Mouse (Mus musculus): ENCODE results near the gene Fgfr4. TPM values are rescaled to one million over a fixed set of nuclear protein-coding genes. Genes with fewer than 3 reads are reported as not detected.
A peak's percentile ranks its signal among the peaks of the same experiment; 100 is the strongest.

Fgfr4 gene
- total RNA-seq, 4 experiments from 2014 or later, result 19.0 to 63.2 (median 35.3) TPM

DNA sequence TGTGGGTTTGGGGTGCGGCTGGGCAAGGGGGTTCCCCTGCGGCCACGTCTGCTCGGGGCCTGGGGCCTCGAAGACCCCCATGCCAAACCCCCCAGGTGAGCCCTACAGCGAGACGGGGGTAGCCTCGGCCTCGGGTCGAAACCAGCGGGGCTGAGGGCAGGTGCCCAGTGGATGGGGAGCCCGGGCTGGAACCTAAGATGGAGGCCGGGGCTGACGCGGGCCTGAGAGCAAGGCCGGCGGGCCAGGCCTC, 58.5 kb downstream of the Fgfr4 start:
- no peak for DNase-seq

GRCm38 (mm10) chr13:55211221-55212010, 59.0 kb downstream of the Fgfr4 start:
- peak; percentile 75 for DNase-seq

- DNase-seq, result no peak
Measured at GRCm38 (mm10) chr13:55212011-55212360, 59.5 kb downstream of the Fgfr4 start.

GRCm38 (mm10) chr13:55212361-55213137, 60.1 kb downstream of the Fgfr4 start:
- DNase-seq, result peak; percentile 50

GRCm38 (mm10) chr13:55213138-55213806, 60.8 kb downstream of the Fgfr4 start:
- DNase-seq, result no peak

Other genes starting within 250 kb of the Fgfr4 start
- 10 to 100 TPM in 2 of 4 experiments, 1 to 10 TPM in 2; 7.6 to 14.6 (median 11.4) TPM for gene Unc5a, start 203.2 kb upstream of the Fgfr4 start, total RNA-seq (2022)
- 1 to 10 TPM; 1.1 to 4.0 (median 2.6) TPM for gene Hk3, start 131.3 kb upstream of the Fgfr4 start, total RNA-seq (2022)
- gene Uimc1, start 52.3 kb upstream of the Fgfr4 start, total RNA-seq (2022), result 10 to 100 TPM; 25.2 to 45.6 (median 30.6) TPM
- 10 to 100 TPM; 50.4 to 83.6 (median 73.9) TPM for gene Zfp346, start 47.3 kb upstream of the Fgfr4 start, total RNA-seq (2022)
- gene Gm17617, start 19.1 kb upstream of the Fgfr4 start, total RNA-seq (2022), result not detected
- gene Nsd1, start 57.1 kb downstream of the Fgfr4 start, total RNA-seq (2022), result 100 to 1,000 TPM in 2 of 4 experiments, 10 to 100 TPM in 2; 84.9 to 139 (median 113) TPM
- 100 to 1,000 TPM; 146 to 172 (median 162) TPM for gene Prelid1, start 167.9 kb downstream of the Fgfr4 start, total RNA-seq (2022)
- gene Rab24, start 169.3 kb downstream of the Fgfr4 start, total RNA-seq (2022), result 100 to 1,000 TPM in 1 of 4 experiments, 10 to 100 TPM in 3; 62.0 to 102 (median 88.6) TPM
- gene Mxd3, start 177.2 kb downstream of the Fgfr4 start, total RNA-seq (2022), result 1 to 10 TPM in 2 of 4 experiments, under 1 TPM in 2; 0.30 to 1.9 (median 1.1) TPM
- gene Lman2, start 210.1 kb downstream of the Fgfr4 start, total RNA-seq (2022), result 100 to 1,000 TPM; 112 to 127 (median 118) TPM
- 1 to 10 TPM in 1 of 4 experiments, under 1 TPM in 3; 0.45 to 1.8 (median 0.88) TPM for gene Rgs14, start 217.1 kb downstream of the Fgfr4 start, total RNA-seq (2022)
- not detected for gene Slc34a1, start 245.5 kb downstream of the Fgfr4 start, total RNA-seq (2022)

All from adrenal gland, adult 8-10 months (tissue).